Mouse (Mus musculus): ENCODE data around the gene Spaca4. TPM values are rescaled to one million over a fixed set of nuclear protein-coding genes. Genes with fewer than 3 reads are reported as not detected.

Spaca4 gene
- polyA plus RNA-seq, 1 experiment from 2014 or later = not detected

- no peak for DNase-seq (ENCODE audit: low spot score)
Measured at GRCm38 (mm10) chr7:45727625-45728024, 2.0 kb upstream of the Spaca4 start.

GRCm38 (mm10) chr7:45726419-45726818 lies 806 bp upstream of the Spaca4 start:
- DNase-seq (ENCODE audit: low spot score) = no peak

- no peak for DNase-seq (ENCODE audit: low spot score)
Measured at GRCm38 (mm10) chr7:45725151-45725550, 462 bp downstream of the Spaca4 start.

- no peak for DNase-seq (ENCODE audit: low spot score)
Measured at GRCm38 (mm10) chr7:45723781-45724180, 1.8 kb downstream of the Spaca4 start.

- DNase-seq (ENCODE audit: low spot score) = no peak
Measured at GRCm38 (mm10) chr7:45723301-45723700, 2.3 kb downstream of the Spaca4 start.

GRCm38 (mm10) chr7:45722348-45722713 lies 3.3 kb downstream of the Spaca4 start:
- DNase-seq (ENCODE audit: low spot score) = no peak

GRCm38 (mm10) chr7:45721642-45722347 lies 3.8 kb downstream of the Spaca4 start:
- no peak for DNase-seq (ENCODE audit: low spot score)

GRCm38 (mm10) chr7:45721234-45721571 lies 4.4 kb downstream of the Spaca4 start:
- DNase-seq (ENCODE audit: low spot score) = no peak

- no peak for DNase-seq (ENCODE audit: low spot score)
Measured at GRCm38 (mm10) chr7:45720413-45721233, 5.0 kb downstream of the Spaca4 start, which contains the start of gene Fam83e. Gene Fam83e, plus strand, starts transcription at chr7:45721212.

- DNase-seq (ENCODE audit: low spot score) = no peak
Measured at GRCm38 (mm10) chr7:45719738-45720412, 5.7 kb downstream of the Spaca4 start.

- DNase-seq (ENCODE audit: low spot score) = no peak
Measured at GRCm38 (mm10) chr7:45719180-45719579, 6.4 kb downstream of the Spaca4 start.

- no peak for DNase-seq (ENCODE audit: low spot score)
Measured at GRCm38 (mm10) chr7:45718331-45718730, 7.3 kb downstream of the Spaca4 start.

GRCm38 (mm10) chr7:45717918-45718297 lies 7.7 kb downstream of the Spaca4 start, which contains the start of gene Sphk2:
Gene Sphk2, minus strand, starts transcription at chr7:45718002.
- peak; percentile 99 for DNase-seq (ENCODE audit: low spot score)

- DNase-seq (ENCODE audit: low spot score) = no peak
Measured at GRCm38 (mm10) chr7:45716952-45717917, 8.4 kb downstream of the Spaca4 start.

GRCm38 (mm10) chr7:45716460-45716857 lies 9.2 kb downstream of the Spaca4 start:
- no peak for DNase-seq (ENCODE audit: low spot score)

GRCm38 (mm10) chr7:45715741-45716459 lies 9.7 kb downstream of the Spaca4 start:
- no peak for DNase-seq (ENCODE audit: low spot score)

GRCm38 (mm10) chr7:45715090-45715708 lies 10.4 kb downstream of the Spaca4 start, which contains the start of gene Rpl18:
Gene Rpl18, plus strand, starts transcription at chr7:45715457.
- DNase-seq (ENCODE audit: low spot score) = peak; percentile 98

GRCm38 (mm10) chr7:45714630-45715089 lies 11.0 kb downstream of the Spaca4 start:
- no peak for DNase-seq (ENCODE audit: low spot score)

- DNase-seq (ENCODE audit: low spot score) = no peak
Measured at GRCm38 (mm10) chr7:45713881-45714520, 11.6 kb downstream of the Spaca4 start.

All from thymus, postnatal 0 days (tissue).